Mouse (Mus musculus): Measurements from ENCODE around the gene Arhgef26.

DNA sequence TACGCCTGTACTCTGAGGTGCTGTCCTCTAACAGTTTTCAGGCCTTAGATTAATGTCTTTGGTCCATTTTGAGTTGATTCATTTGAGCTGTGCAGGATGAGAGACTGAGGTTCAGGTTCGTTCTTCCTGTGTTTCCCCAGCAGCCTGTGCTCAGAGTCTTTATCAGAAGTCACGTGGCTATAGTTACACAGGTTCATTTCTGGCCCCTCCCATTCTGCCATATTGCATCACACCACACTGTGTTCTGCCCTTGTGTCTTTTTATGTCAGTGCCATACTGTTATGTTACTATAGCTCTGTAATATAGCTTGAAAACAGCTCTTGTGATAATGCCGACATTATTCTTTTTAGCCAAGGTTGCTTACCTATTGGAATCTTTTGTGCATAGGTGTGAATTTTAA is 14.7 kb downstream of the Arhgef26 start:
- TF ChIP-seq GATA1 (IDR thresholded peaks at IDR 0.05; ENCODE audit: low read length) = no peak
- TF ChIP-seq TAL1 (IDR thresholded peaks at IDR 0.05; ENCODE audit: low read length) = no peak

All from erythroblast, embryonic 14.5 days (primary cell).